Mouse (Mus musculus) hindbrain, embryonic 11.5 days (tissue): Measurements from ENCODE around the gene Tns3. TPM values are rescaled to one million over a fixed set of nuclear protein-coding genes. Genes with fewer than 3 reads are reported as not detected.

ENCODE experiments used
- ATAC-seq: fragments of 200-750 bp; cut with Nextera tagmentation; 2 replicates; pipeline ENCODE4 v1.8.0; 2017; ENCODE audit warnings: mild to moderate bottlenecking, moderate TSS enrichment, moderate library complexity; ENCODE audit not compliant: low FRiP score
- DNase-seq: peaks from one replicate; pipeline ENCODE4 v3.0.0-alpha.2; 2015; ENCODE audit warnings: low spot score
- H3K27ac ChIP-seq: fragments of 300-500 bp; sonication (generic); 2 replicates; pipeline ENCODE4 v1.5.1; 2014; ENCODE audit warnings: mild to moderate bottlenecking, low read depth, low read length
- H3K27me3 ChIP-seq: fragments of 300-500 bp; sonication (generic); 2 replicates; pipeline ENCODE4 v1.6.1; 2014; ENCODE audit warnings: mild to moderate bottlenecking, low read length, moderate library complexity, mixed read lengths; ENCODE audit not compliant: control insufficient read depth, insufficient read depth
- H3K36me3 ChIP-seq: fragments of 300-500 bp; sonication (generic); 2 replicates; pipeline ENCODE4 v1.6.1; 2014; ENCODE audit warnings: mild to moderate bottlenecking, low read length, moderate library complexity, mixed read lengths; ENCODE audit not compliant: control insufficient read depth, insufficient read depth
- H3K4me1 ChIP-seq: fragments of 300-500 bp; sonication (generic); replicated peaks from 2 replicates; pipeline ENCODE4 v1.6.1; 2014; ENCODE audit warnings: low read length, mixed read lengths; ENCODE audit not compliant: control insufficient read depth, insufficient read depth
- H3K4me2 ChIP-seq: fragments of 300-500 bp; sonication (generic); replicated peaks from 2 replicates; pipeline ENCODE4 v1.6.1; 2014; ENCODE audit warnings: mild to moderate bottlenecking, low read depth, low read length
- H3K4me3 ChIP-seq: fragments of 300-500 bp; sonication (generic); 2 replicates; pipeline ENCODE4 v1.5.1; 2014; ENCODE audit warnings: low read depth, low read length
- H3K9ac ChIP-seq: fragments of 300-500 bp; sonication (generic); 2 replicates; pipeline ENCODE4 v1.6.1; 2014; ENCODE audit warnings: low read depth, low read length
- H3K9me3 ChIP-seq: fragments of 300-500 bp; sonication (generic); 2 replicates; pipeline ENCODE4 v1.6.1; 2016; ENCODE audit warnings: low read length; ENCODE audit not compliant: control insufficient read depth
- WGBS: fragments of 180-500 bp; shearing (Covaris S2); extraction: QIAGEN DNeasy Blood & Tissue Kit; methylation state at CpG from one replicate; pipeline ENCODE4 v1.1.7; 2014; 5-methylcytosine and 5-hydroxymethylcytosine counted together
- polyA plus RNA-seq: library from polyadenylated mRNA; unstranded; fragments of >200 nt; fragmentation: Nextera tagmentation; extraction: Ambion mirVana; gene quantifications from 2 replicates; pipeline ENCODE4 v1.2.1, GENCODE M21; 2014

Gene Tns3
- polyA plus RNA-seq, 1 experiment from 2014 or later: 9.5 TPM

- Histone ChIP-seq H3K27me3 (no peaks in the 10 kb centered on the region), H3K27ac (no peak overlapping the region), H3K4me2 (no peak overlapping the region), H3K9me3 (no peaks in the 10 kb centered on the region), H3K4me3 (no peak overlapping the region), H3K9ac (no peak overlapping the region), H3K36me3 (no peaks in the 10 kb centered on the region), H3K4me1 (peaks cover 4% of the 10 kb centered on the region; the same call in 1 of the 2 replicates)
- no peak for ATAC-seq
- DNase-seq: no peak
- WGBS: 85% methylated on average over 10 of the region's 10 CpGs
Observed at GRCm38 (mm10) chr11:8604789-8605569, 59.4 kb downstream of the Tns3 start.

- DNase-seq (no peak), ATAC-seq (no peak)
- Histone ChIP-seq H3K27me3 (no peaks in the 10 kb centered on the region), H3K4me1 (peaks cover 4% of the 10 kb centered on the region; the same call in 1 of the 2 replicates), H3K36me3 (no peaks in the 10 kb centered on the region), H3K9me3 (no peaks in the 10 kb centered on the region), H3K27ac (no peak overlapping the region), H3K9ac (no peak overlapping the region), H3K4me3 (no peak overlapping the region), H3K4me2 (no peak overlapping the region)
- WGBS: 87% methylated on average over 1 of the region's 1 CpGs
Observed at GRCm38 (mm10) chr11:8602606-8603005, 61.7 kb downstream of the Tns3 start.

- no peaks in the 10 kb centered on the region for H3K9me3 ChIP-seq
- no peaks in the 10 kb centered on the region for H3K27me3 ChIP-seq
- no peaks in the 10 kb centered on the region for H3K36me3 ChIP-seq
- no peak overlapping the region for H3K4me3 ChIP-seq
- H3K4me2 ChIP-seq: no peak overlapping the region
- H3K27ac ChIP-seq: no peak overlapping the region; the same call in 1 of the 2 replicates
- peak; percentile 72 for DNase-seq
- WGBS: 32% methylated on average over 7 of the region's 7 CpGs
- no peak overlapping the region for H3K9ac ChIP-seq
- peak; percentile 91 for ATAC-seq
- peaks cover 4% of the 10 kb centered on the region; the same call in 1 of the 2 replicates for H3K4me1 ChIP-seq
Observed at GRCm38 (mm10) chr11:8601411-8601821, 62.9 kb downstream of the Tns3 start.

GRCm38 (mm10) chr11:8595642-8596041, 68.7 kb downstream of the Tns3 start:
- Histone ChIP-seq H3K9me3 (no peaks in the 10 kb centered on the region), H3K27ac (no peak overlapping the region), H3K4me1 (no peaks in the 10 kb centered on the region), H3K27me3 (no peaks in the 10 kb centered on the region), H3K36me3 (no peaks in the 10 kb centered on the region), H3K4me3 (no peak overlapping the region), H3K4me2 (no peak overlapping the region), H3K9ac (no peak overlapping the region)
- ATAC-seq (no peak), DNase-seq (no peak)
- 87% methylated on average over 5 of the region's 5 CpGs for WGBS

GRCm38 (mm10) chr11:8593172-8593571, 71.2 kb downstream of the Tns3 start:
- H3K4me2 ChIP-seq: no peak overlapping the region
- 86% methylated on average over 3 of the region's 3 CpGs for WGBS
- DNase-seq (no peak), ATAC-seq (no peak)
- H3K27me3 ChIP-seq: no peaks in the 10 kb centered on the region
- no peak overlapping the region for H3K27ac ChIP-seq
- H3K9ac ChIP-seq: no peak overlapping the region
- H3K4me1 ChIP-seq: no peaks in the 10 kb centered on the region
- no peak overlapping the region for H3K4me3 ChIP-seq
- H3K9me3 ChIP-seq: no peaks in the 10 kb centered on the region
- H3K36me3 ChIP-seq: no peaks in the 10 kb centered on the region

GRCm38 (mm10) chr11:8591271-8591670, 73.1 kb downstream of the Tns3 start:
- DNase-seq (no peak), ATAC-seq (no peak)
- Histone ChIP-seq H3K4me3 (no peak overlapping the region), H3K9ac (no peak overlapping the region), H3K4me2 (no peak overlapping the region), H3K36me3 (no peaks in the 10 kb centered on the region), H3K27me3 (no peaks in the 10 kb centered on the region), H3K4me1 (no peaks in the 10 kb centered on the region), H3K27ac (no peak overlapping the region), H3K9me3 (no peaks in the 10 kb centered on the region)
- WGBS: 91% methylated on average over 5 of the region's 5 CpGs

- Histone ChIP-seq H3K4me2 (no peak overlapping the region), H3K27ac (no peak overlapping the region), H3K36me3 (no peaks in the 10 kb centered on the region), H3K4me3 (no peak overlapping the region), H3K4me1 (no peaks in the 10 kb centered on the region), H3K9me3 (no peaks in the 10 kb centered on the region), H3K27me3 (no peaks in the 10 kb centered on the region), H3K9ac (no peak overlapping the region)
- 75% methylated on average over 9 of the region's 9 CpGs for WGBS
- no peak for DNase-seq
- no peak for ATAC-seq
Observed at GRCm38 (mm10) chr11:8589226-8589905, 75.0 kb downstream of the Tns3 start.

- Histone ChIP-seq H3K36me3 (no peaks in the 10 kb centered on the region), H3K9ac (no peak overlapping the region), H3K4me2 (no peak overlapping the region), H3K27me3 (no peaks in the 10 kb centered on the region), H3K9me3 (no peaks in the 10 kb centered on the region), H3K27ac (no peak overlapping the region), H3K4me3 (no peak overlapping the region), H3K4me1 (no peaks in the 10 kb centered on the region)
- DNase-seq (no peak), ATAC-seq (no peak)
- WGBS: 93% methylated on average over 3 of the region's 3 CpGs
Observed at GRCm38 (mm10) chr11:8587941-8588340, 76.4 kb downstream of the Tns3 start.
